Mouse (Mus musculus) heart, embryonic 15.5 days (tissue): ENCODE results near the gene Cd3g. TPM values are rescaled to one million over a fixed set of nuclear protein-coding genes. Genes with fewer than 3 reads are reported as not detected.

Experiments used
- ATAC-seq: fragments of 200-750 bp; cut with Nextera tagmentation; replicated peaks from 2 replicates; pipeline ENCODE4 v1.8.0; 2017; ENCODE audit warnings: low read depth, moderate TSS enrichment; ENCODE audit not compliant: insufficient number of reproducible peaks, insufficient read depth, low FRiP score
- H3K27ac ChIP-seq: fragments of 300-500 bp; sonication (generic); 2 replicates; pipeline ENCODE4 v1.5.1; 2015; ENCODE audit warnings: mild to moderate bottlenecking, inconsistent platforms
- H3K27me3 ChIP-seq: fragments of 300-500 bp; sonication (generic); 2 replicates; pipeline ENCODE4 v1.6.1; 2015; ENCODE audit warnings: inconsistent platforms
- H3K36me3 ChIP-seq: fragments of 300-500 bp; sonication (generic); 2 replicates; pipeline ENCODE4 v1.6.1; 2015; ENCODE audit warnings: mild to moderate bottlenecking, inconsistent platforms
- H3K4me1 ChIP-seq: fragments of 300-500 bp; sonication (generic); replicated peaks from 2 replicates; pipeline ENCODE4 v1.6.1; 2015; ENCODE audit warnings: inconsistent platforms
- H3K4me2 ChIP-seq: fragments of 300-500 bp; sonication (generic); 2 replicates; pipeline ENCODE4 v1.6.1; 2015; ENCODE audit warnings: inconsistent platforms, mild to moderate bottlenecking, moderate library complexity
- H3K4me3 ChIP-seq: fragments of 300-500 bp; sonication (generic); 2 replicates; pipeline ENCODE4 v1.5.1; 2015; ENCODE audit warnings: mild to moderate bottlenecking, inconsistent platforms
- H3K9ac ChIP-seq: fragments of 300-500 bp; sonication (generic); 2 replicates; pipeline ENCODE4 v1.6.1; 2015; ENCODE audit warnings: mild to moderate bottlenecking, inconsistent platforms
- H3K9me3 ChIP-seq: fragments of 300-500 bp; sonication (generic); replicated peaks from 2 replicates; pipeline ENCODE4 v1.6.1; 2016; ENCODE audit warnings: inconsistent platforms
- WGBS: fragments of 180-500 bp; shearing (Covaris S2); methylation state at CpG from one replicate; pipeline ENCODE4 v1.1.7; 2015; ENCODE audit warnings: mixed read lengths; 5-methylcytosine and 5-hydroxymethylcytosine counted together
- polyA plus RNA-seq: library from polyadenylated mRNA; unstranded; fragments of >200 nt; fragmentation: Nextera tagmentation; extraction: Ambion mirVana; gene quantifications from 2 replicates; pipeline ENCODE4 v1.2.1, GENCODE M21; 2015

Cd3g gene
- polyA plus RNA-seq, 1 experiment from 2014 or later, result 5.5 TPM

- Histone ChIP-seq H3K27me3 (no peaks in the 10 kb centered on the region), H3K4me2 (peak overlapping the region; percentile 65), H3K9me3 (no peaks in the 10 kb centered on the region), H3K36me3 (peaks cover 4% of the 10 kb centered on the region; the same call in 1 of the 2 replicates), H3K27ac (peak overlapping the region; percentile 88; the same call in 1 of the 2 replicates), H3K4me1 (peaks cover 27% of the 10 kb centered on the region), H3K4me3 (peak overlapping the region; percentile 77), H3K9ac (peak overlapping the region; percentile 89)
- 24% methylated on average over 2 of the region's 2 CpGs for whole genome bisulfite sequencing
- no peak for ATAC-seq
These were observed 60.6 kb downstream of the Cd3g start for GRCm38 (mm10) chr9:44919606-44920005.

Other genes starting within 250 kb of the Cd3g start
- gene Phldb1, start 245.2 kb downstream of the Cd3g start, polyA plus RNA-seq, result 23.7 and 31.3 TPM in 2 replicates
- 106 and 125 TPM in 2 replicates for gene Arcn1, start 212.6 kb downstream of the Cd3g start, polyA plus RNA-seq
- 54.3 and 66.6 TPM in 2 replicates for gene Ift46, start 212.5 kb downstream of the Cd3g start, polyA plus RNA-seq
- 2.1 and 2.8 TPM in 2 replicates for gene Tmem25, start 181.1 kb downstream of the Cd3g start, polyA plus RNA-seq
- 0.30 and 1.1 TPM in 2 replicates for gene Ttc36, start 177.4 kb downstream of the Cd3g start, polyA plus RNA-seq
- 9.3 and 10.1 TPM in 2 replicates for gene Kmt2a, start 99.1 kb downstream of the Cd3g start, polyA plus RNA-seq
- 1,028 and 1,424 TPM in 2 replicates for gene Atp5l, start 59.7 kb downstream of the Cd3g start, polyA plus RNA-seq
- gene Ube4a, start 14.8 kb downstream of the Cd3g start, polyA plus RNA-seq, result 14.7 and 17.6 TPM in 2 replicates
- 1.4 and 16.0 TPM in 2 replicates for gene Cd3d, start 1.4 kb upstream of the Cd3g start, polyA plus RNA-seq
- 2.9 and 43.3 TPM in 2 replicates for gene Cd3e, start 29.2 kb upstream of the Cd3g start, polyA plus RNA-seq
- 1.1 and 7.4 TPM in 2 replicates for gene Mpzl2, start 59.4 kb upstream of the Cd3g start, polyA plus RNA-seq
- gene Mpzl3, start 74.8 kb upstream of the Cd3g start, polyA plus RNA-seq, result 1.4 and 1.6 TPM in 2 replicates
- 0.19 and 0.71 TPM in 2 replicates for gene Jaml, start 98.8 kb upstream of the Cd3g start, polyA plus RNA-seq
- gene Scn2b, start 137.4 kb upstream of the Cd3g start, polyA plus RNA-seq, result 1.2 and 2.6 TPM in 2 replicates
- 0.16 and 1.2 TPM in 2 replicates for gene Scn4b, start 158.0 kb upstream of the Cd3g start, polyA plus RNA-seq
- not detected in 2 replicates for gene BC049352, start 201.6 kb upstream of the Cd3g start, polyA plus RNA-seq
- gene Tmprss4, start 223.7 kb upstream of the Cd3g start, polyA plus RNA-seq, result 0.21 and 0.85 TPM in 2 replicates